In genomic region chr17:25979829-25980738, GRCm38 (mm10) we compare ENCODE assay signal across 14 mouse cellular contexts. TPM values are rescaled to one million over a fixed set of nuclear protein-coding genes. Genes with fewer than 3 reads are reported as not detected.
DNase-seq lines count a peak whose midpoint lies in the region; ATAC-seq and TF ChIP-seq lines count a peak whose summit lies in the region.
"Had no signal": no experiment of that assay in that cellular context is flagged by ENCODE, and none has a peak within 500 bp of the region (broad histone marks: within the 10 kb centered on the region; RNA-seq: fewer than 3 reads in every experiment).

No protein-coding gene starts in this region.

- H3K27me3 ChIP-seq in cerebellum, adult 2 months (ENCODE audit: control insufficient read depth, insufficient read depth, low read length), result no peaks in the 10 kb centered on the region
- H3K27me3 ChIP-seq in lung, postnatal 0 days (replicated peaks; ENCODE audit: insufficient read depth, low read length), result no peaks in the 10 kb centered on the region

- no peaks in the 10 kb centered on the region for H3K36me3 ChIP-seq in lung, postnatal 0 days (ENCODE audit: insufficient read depth, low read length)

- H3K27ac ChIP-seq in cerebellum, adult 2 months (ENCODE audit: insufficient read depth, low read length), result peak overlapping the region; percentile 19
- H3K27ac ChIP-seq in lung, postnatal 0 days (ENCODE audit: low read length), result peak overlapping the region; percentile 3; the same call in 1 of the 2 replicates

- H3K4me1 ChIP-seq in cerebellum, adult 2 months (ENCODE audit: control insufficient read depth, insufficient read depth, low read length), result peaks cover 49% of the 10 kb centered on the region
- peaks cover 14% of the 10 kb centered on the region; the same call in 1 of the 2 replicates for H3K4me1 ChIP-seq in lung, postnatal 0 days (ENCODE audit: insufficient read depth, low read depth, low read length)
- peaks cover 10% of the 10 kb centered on the region for H3K4me1 ChIP-seq in lung, adult 2 months (ENCODE audit: control insufficient read depth, insufficient read depth, low read length)

- DNase-seq in cerebellum, adult 2 months, result no peak
- DNase-seq in cerebellum, postnatal 10 days, result no peak
- peak; percentile 48 for DNase-seq in lung, postnatal 0 days (ENCODE audit: low spot score)
- no peak for DNase-seq in lung, adult 2 months
- DNase-seq in kidney, postnatal 25 days, result peak; percentile 34 to 75
- no peak for DNase-seq in embryo, embryonic 10 days (ENCODE audit: low spot score)
- DNase-seq in thymus, postnatal 4 days, result no peak
- DNase-seq: thymus, postnatal 36 days had no signal

- no peaks in the 10 kb centered on the region for H3K9me3 ChIP-seq in lung, postnatal 0 days (ENCODE audit: low read length)
- H3K9me3 ChIP-seq: megakaryocyte, embryonic 14.5 days had no signal

- no peak for TF ChIP-seq CTCF in cerebellum, adult 2 months (IDR thresholded peaks at IDR 0.05; ENCODE audit: borderline replicate concordance, insufficient read depth, low read depth, low read length)
- no peak for TF ChIP-seq CTCF in lung, postnatal 0 days (IDR thresholded peaks at IDR 0.05)
- TF ChIP-seq CTCF in lung, adult 2 months (IDR thresholded peaks at IDR 0.05; ENCODE audit: insufficient read depth, low read length), result no peak

- WGBS in cerebellum, adult 2 months, result 49% methylated on average over 5 of the region's 5 CpGs
- WGBS in lung, postnatal 0 days, result 65% methylated on average over 5 of the region's 5 CpGs
- 69% methylated on average over 5 of the region's 5 CpGs for WGBS in lung, adult 2 months

- ATAC-seq in lung, postnatal 0 days, result peak; percentile 76
- no peak for ATAC-seq in megakaryocyte-erythroid progenitor cell, adult 5-6 weeks (replicated peaks; ENCODE audit: low FRiP score, low TSS enrichment, poor library complexity, severe bottlenecking)
- ATAC-seq: forebrain, embryonic 14.5 days had no signal

- no peak for TF ChIP-seq POLR2A in cerebellum, adult 2 months (IDR thresholded peaks at IDR 0.05; ENCODE audit: borderline replicate concordance, insufficient read depth, low read length)
- TF ChIP-seq POLR2A in lung, adult 2 months (IDR thresholded peaks at IDR 0.05; ENCODE audit: borderline replicate concordance, extremely low read depth, low read depth, low read length), result no peak

- H3K4me3 ChIP-seq in cerebellum, adult 2 months (replicated peaks; ENCODE audit: insufficient read depth, low read depth, low read length), result no peak overlapping the region
- H3K4me3 ChIP-seq in lung, postnatal 0 days (ENCODE audit: low read depth, low read length), result no peak overlapping the region
- H3K4me3 ChIP-seq in lung, adult 2 months (replicated peaks; ENCODE audit: extremely low read depth, low read depth, low read length), result no peak overlapping the region
- H3K4me3 ChIP-seq: megakaryocyte, embryonic 14.5 days had no signal

- no peak overlapping the region for H3K9ac ChIP-seq in lung, postnatal 0 days (replicated peaks; ENCODE audit: low read depth)

- no peak for TF ChIP-seq EP300 in lung, postnatal 0 days (IDR thresholded peaks at IDR 0.05)

- no peak overlapping the region for H3K4me2 ChIP-seq in lung, postnatal 0 days (replicated peaks; ENCODE audit: low read depth, low read length)

RNA-seq across cellular contexts. Expression of gene Capn15, which starts 5.5 kb away (rescaled TPM):
- polyA plus RNA-seq in cerebellum, adult 2 months (2012; rRNA removed), result 88.7 and 92.8 TPM in 2 replicates
- polyA plus RNA-seq in lung, postnatal 0 days (2015; fragmentation: Nextera tagmentation; extraction: Ambion mirVana), result 12.7 and 13.9 TPM in 2 replicates
- 45.9 and 49.7 TPM in 2 replicates for polyA plus RNA-seq in lung, adult 2 months (2012; rRNA removed)
- 14.8 and 18.4 TPM in 2 replicates for total RNA-seq in megakaryocyte-erythroid progenitor cell, adult 5-6 weeks (2014; fragmentation: Nextera tagmentation)
- 1.7 and 3.5 TPM in 2 replicates for total RNA-seq in megakaryocyte-erythroid progenitor cell, adult 5-6 weeks (2017)

RNA-seq across cellular contexts. Expression of gene A930017K11Rik, which starts 27.7 kb away (rescaled TPM):
- 13.4 and 14.0 TPM in 2 replicates for polyA plus RNA-seq in cerebellum, adult 2 months (2012; rRNA removed)
- not detected in 2 replicates for polyA plus RNA-seq in lung, postnatal 0 days (2015; fragmentation: Nextera tagmentation; extraction: Ambion mirVana)
- polyA plus RNA-seq in lung, adult 2 months (2012; rRNA removed), result not detected in 2 replicates
- not detected in 2 replicates for total RNA-seq in megakaryocyte-erythroid progenitor cell, adult 5-6 weeks (2014; fragmentation: Nextera tagmentation)
- 0.05 TPM in 1 of 2 replicates, not detected in the other for total RNA-seq in megakaryocyte-erythroid progenitor cell, adult 5-6 weeks (2017)
- total RNA-seq: ES-E14; hematopoietic stem cell, adult 5-6 weeks; left cerebral cortex, postnatal 4 days had no signal

RNA-seq across cellular contexts. Expression of gene Nhlrc4, which starts 35.3 kb away (rescaled TPM):
- 1.9 and 2.5 TPM in 2 replicates for polyA plus RNA-seq in cerebellum, adult 2 months (2012; rRNA removed)
- 4.5 and 4.9 TPM in 2 replicates for polyA plus RNA-seq in lung, postnatal 0 days (2015; fragmentation: Nextera tagmentation; extraction: Ambion mirVana)
- polyA plus RNA-seq in lung, adult 2 months (2012; rRNA removed), result 24.4 and 37.5 TPM in 2 replicates
- total RNA-seq in megakaryocyte-erythroid progenitor cell, adult 5-6 weeks (2014; fragmentation: Nextera tagmentation), result not detected in 2 replicates
- not detected in 2 replicates for total RNA-seq in megakaryocyte-erythroid progenitor cell, adult 5-6 weeks (2017)
- total RNA-seq: hematopoietic stem cell, adult 5-6 weeks; left cerebral cortex, postnatal 4 days had no signal
- polyA plus RNA-seq: forebrain, embryonic 14.5 days had no signal

RNA-seq across cellular contexts. Expression of gene Pigq, which starts 35.3 kb away (rescaled TPM):
- 170 and 191 TPM in 2 replicates for polyA plus RNA-seq in cerebellum, adult 2 months (2012; rRNA removed)
- 36.9 and 37.5 TPM in 2 replicates for polyA plus RNA-seq in lung, postnatal 0 days (2015; fragmentation: Nextera tagmentation; extraction: Ambion mirVana)
- 107 and 131 TPM in 2 replicates for polyA plus RNA-seq in lung, adult 2 months (2012; rRNA removed)
- 211 and 231 TPM in 2 replicates for total RNA-seq in megakaryocyte-erythroid progenitor cell, adult 5-6 weeks (2014; fragmentation: Nextera tagmentation)
- total RNA-seq in megakaryocyte-erythroid progenitor cell, adult 5-6 weeks (2017), result 102 and 156 TPM in 2 replicates

Comparison
In these comparisons a context has a peak if more than half of its experiments do, and no peak if none do; other contexts are left out.
1. DNase-seq: peak in lung, postnatal 0 days (single experiment) and kidney, postnatal 25 days (2 of 2); none in cerebellum, adult 2 months (0 of 2), cerebellum, postnatal 10 days (0 of 2), lung, adult 2 months (single experiment), embryo, embryonic 10 days (single experiment) and thymus, postnatal 4 days (single experiment).
2. RNA of gene A930017K11Rik, which starts 27.7 kb away (polyA plus RNA-seq): 13.4 to 14.0 TPM in cerebellum, adult 2 months; not detected in lung, postnatal 0 days and not detected in lung, adult 2 months; every median in the first group is over 10 times any median in the second.